Mouse (Mus musculus) lung, postnatal 0 days (tissue): Measurements from ENCODE around the gene Agap3. TPM values are rescaled to one million over a fixed set of nuclear protein-coding genes. Genes with fewer than 3 reads are reported as not detected.
A peak's percentile ranks its signal among the peaks of the same experiment; 100 is the strongest.

Experiments
- ATAC-seq: fragments of 200-750 bp; cut with Nextera tagmentation; 2 replicates; pipeline ENCODE4 v1.8.0; 2017; ENCODE audit warnings: moderate library complexity
- DNase-seq: peaks from one replicate; pipeline ENCODE4 v3.0.0-alpha.2; 2016; ENCODE audit warnings: low spot score
- H3K27ac ChIP-seq: fragments of 300-500 bp; sonication (generic); 2 replicates; pipeline ENCODE4 v1.5.1; 2014; ENCODE audit warnings: antibody characterized with exemption, mild to moderate bottlenecking, low read length, mixed read lengths
- H3K27me3 ChIP-seq: fragments of 300-500 bp; sonication (generic); replicated peaks from 2 replicates; pipeline ENCODE4 v1.6.1; 2014; ENCODE audit warnings: low read length, mixed read lengths; ENCODE audit not compliant: insufficient read depth
- H3K36me3 ChIP-seq: fragments of 300-500 bp; sonication (generic); 2 replicates; pipeline ENCODE4 v1.6.1; 2014; ENCODE audit warnings: low read length, mixed read lengths; ENCODE audit not compliant: insufficient read depth
- H3K4me1 ChIP-seq: fragments of 300-500 bp; sonication (generic); 2 replicates; pipeline ENCODE4 v1.6.1; 2014; ENCODE audit warnings: antibody characterized with exemption, low read depth, low read length, mixed read lengths; ENCODE audit not compliant: insufficient read depth
- H3K4me2 ChIP-seq: fragments of 300-500 bp; sonication (generic); replicated peaks from 2 replicates; pipeline ENCODE4 v1.6.1; 2014; ENCODE audit warnings: low read depth, mild to moderate bottlenecking, low read length, moderate library complexity, mixed read lengths
- H3K4me3 ChIP-seq: fragments of 300-500 bp; sonication (generic); 2 replicates; pipeline ENCODE4 v1.5.1; 2014; ENCODE audit warnings: low read depth, low read length
- H3K9ac ChIP-seq: fragments of 300-500 bp; sonication (generic); replicated peaks from 2 replicates; pipeline ENCODE4 v1.6.1; 2014; ENCODE audit warnings: low read depth, mild to moderate bottlenecking
- H3K9me3 ChIP-seq: fragments of 300-500 bp; sonication (generic); 2 replicates; pipeline ENCODE4 v1.6.1; 2016; ENCODE audit warnings: low read length, mixed read lengths
- CTCF ChIP-seq: IDR thresholded peaks from 2 replicates; pipeline ENCODE4 v1.5.1; 2016; ENCODE audit warnings: antibody characterized with exemption, mild to moderate bottlenecking
- EP300 ChIP-seq: IDR thresholded peaks from 2 replicates; pipeline ENCODE4 v1.6.1; 2016; ENCODE audit warnings: antibody characterized with exemption, mild to moderate bottlenecking, control low read depth
- WGBS: fragments of 180-500 bp; shearing (Covaris S2); extraction: QIAGEN DNeasy Blood & Tissue Kit; methylation state at CpG from one replicate; pipeline ENCODE4 v1.1.7; 2014; 5-methylcytosine and 5-hydroxymethylcytosine counted together
- polyA plus RNA-seq: library from polyadenylated mRNA; unstranded; fragments of >200 nt; fragmentation: Nextera tagmentation; extraction: Ambion mirVana; gene quantifications from 2 replicates; pipeline ENCODE4 v1.2.1, GENCODE M21; 2015

Gene Agap3
- polyA plus RNA-seq, 1 experiment from 2014 or later = 44.7 TPM

- Histone ChIP-seq H3K9me3 (no peaks in the 10 kb centered on the region), H3K4me2 (no peak overlapping the region), H3K4me3 (no peak overlapping the region), H3K27ac (no peak overlapping the region), H3K4me1 (no peaks in the 10 kb centered on the region), H3K9ac (no peak overlapping the region), H3K36me3 (peaks cover 42% of the 10 kb centered on the region), H3K27me3 (no peaks in the 10 kb centered on the region)
- ATAC-seq (no peak), DNase-seq (no peak)
- TF ChIP-seq EP300 (no peak), CTCF (no peak)
- 93% methylated on average over 12 of the region's 12 CpGs for WGBS
These were observed 45.5 kb downstream of the Agap3 start for GRCm38 (mm10) chr5:24497526-24497925.

GRCm38 (mm10) chr5:24499113-24499512 lies 47.1 kb downstream of the Agap3 start:
- Histone ChIP-seq H3K4me1 (no peaks in the 10 kb centered on the region), H3K27ac (no peak overlapping the region), H3K4me2 (no peak overlapping the region), H3K9ac (no peak overlapping the region), H3K9me3 (no peaks in the 10 kb centered on the region), H3K27me3 (no peaks in the 10 kb centered on the region), H3K36me3 (peaks cover 27% of the 10 kb centered on the region), H3K4me3 (no peak overlapping the region)
- TF ChIP-seq CTCF (no peak), EP300 (no peak)
- DNase-seq (no peak), ATAC-seq (no peak)
- WGBS = 83% methylated on average over 10 of the region's 10 CpGs

- ATAC-seq = no peak
- no peak for DNase-seq
- H3K4me1 ChIP-seq = no peaks in the 10 kb centered on the region
- 65% methylated on average over 11 of the region's 11 CpGs for WGBS
- peaks cover 25% of the 10 kb centered on the region for H3K36me3 ChIP-seq
- H3K27me3 ChIP-seq = 0 out of 2 replicates have a peak, but pooled peaks cover 7% of the 10 kb centered on the region
- H3K4me3 ChIP-seq = no peak overlapping the region
- TF ChIP-seq EP300 (no peak), CTCF (no peak)
- H3K9ac ChIP-seq = no peak overlapping the region
- H3K9me3 ChIP-seq = no peaks in the 10 kb centered on the region
- no peak overlapping the region for H3K4me2 ChIP-seq
- no peak overlapping the region for H3K27ac ChIP-seq
These were observed 48.9 kb downstream of the Agap3 start for GRCm38 (mm10) chr5:24500851-24501250.

GRCm38 (mm10) chr5:24502786-24503185 lies 50.8 kb downstream of the Agap3 start:
- DNase-seq = no peak
- Histone ChIP-seq H3K36me3 (peaks cover 25% of the 10 kb centered on the region; the same call in 1 of the 2 replicates), H3K4me1 (no peaks in the 10 kb centered on the region), H3K4me3 (no peak overlapping the region), H3K4me2 (no peak overlapping the region), H3K27me3 (0 out of 2 replicates have a peak, but pooled peaks cover 7% of the 10 kb centered on the region), H3K9ac (no peak overlapping the region), H3K27ac (no peak overlapping the region), H3K9me3 (no peaks in the 10 kb centered on the region)
- no peak for TF ChIP-seq EP300
- TF ChIP-seq CTCF = no peak
- WGBS = 59% methylated on average over 4 of the region's 4 CpGs
- ATAC-seq = 0 out of 2 replicates have a peak, but pooled peaks have one; percentile 9

- 35% methylated on average over 2 of the region's 2 CpGs for WGBS
- ATAC-seq = no peak; the same call in 1 of the 2 replicates
- TF ChIP-seq CTCF (no peak), EP300 (no peak)
These were observed 53.5 kb downstream of the Agap3 start for GRCm38 (mm10) chr5:24505513-24505912.

GRCm38 (mm10) chr5:24508406-24508805 lies 56.4 kb downstream of the Agap3 start:
- Histone ChIP-seq H3K27me3 (0 out of 2 replicates have a peak, but pooled peaks cover 7% of the 10 kb centered on the region), H3K36me3 (no peaks in the 10 kb centered on the region), H3K9me3 (no peaks in the 10 kb centered on the region), H3K27ac (no peak overlapping the region), H3K9ac (no peak overlapping the region), H3K4me2 (no peak overlapping the region), H3K4me1 (no peaks in the 10 kb centered on the region), H3K4me3 (no peak overlapping the region)
- 93% methylated on average over 7 of the region's 7 CpGs for WGBS
- DNase-seq (no peak), ATAC-seq (no peak)
- TF ChIP-seq EP300 = no peak
- peak; percentile 15; the same call in 1 of the 2 replicates for TF ChIP-seq CTCF

More at GRCm38 (mm10) chr5:24505513-24505912, 53.5 kb downstream of the Agap3 start:
- Histone ChIP-seq H3K4me3 (no peak overlapping the region), H3K4me1 (no peaks in the 10 kb centered on the region), H3K9me3 (no peaks in the 10 kb centered on the region), H3K9ac (no peak overlapping the region), H3K27me3 (0 out of 2 replicates have a peak, but pooled peaks cover 7% of the 10 kb centered on the region), H3K36me3 (peaks cover 6% of the 10 kb centered on the region; the same call in 1 of the 2 replicates), H3K4me2 (no peak overlapping the region), H3K27ac (no peak overlapping the region)
- no peak for DNase-seq

GRCm38 (mm10) chr5:24510635-24511034 lies 58.7 kb downstream of the Agap3 start:
- Histone ChIP-seq H3K4me3 (no peak overlapping the region), H3K27me3 (no peaks in the 10 kb centered on the region), H3K9ac (no peak overlapping the region), H3K9me3 (no peaks in the 10 kb centered on the region), H3K4me2 (no peak overlapping the region), H3K4me1 (no peaks in the 10 kb centered on the region), H3K36me3 (no peaks in the 10 kb centered on the region), H3K27ac (no peak overlapping the region)
- DNase-seq = no peak
- whole genome bisulfite sequencing = 38% methylated on average over 11 of the region's 11 CpGs
- TF ChIP-seq CTCF = peak; percentile 68
- TF ChIP-seq EP300 = no peak
- no peak for ATAC-seq
